Mouse (Mus musculus) G1E-ER4 (cell line): ENCODE measurements at regions not wholly inside any gene's neighbourhood (a gene's known extent, or its start where the extent isn't known, plus 50 kb on each side); places are given as distances from the start of the nearest gene placed in this dataset.

ENCODE experiments used
- GATA1 ChIP-seq: IDR thresholded peaks from one replicate; pipeline ENCODE4 v1.8.0; 2012; ENCODE audit warnings: low read length, inconsistent platforms

DNA sequence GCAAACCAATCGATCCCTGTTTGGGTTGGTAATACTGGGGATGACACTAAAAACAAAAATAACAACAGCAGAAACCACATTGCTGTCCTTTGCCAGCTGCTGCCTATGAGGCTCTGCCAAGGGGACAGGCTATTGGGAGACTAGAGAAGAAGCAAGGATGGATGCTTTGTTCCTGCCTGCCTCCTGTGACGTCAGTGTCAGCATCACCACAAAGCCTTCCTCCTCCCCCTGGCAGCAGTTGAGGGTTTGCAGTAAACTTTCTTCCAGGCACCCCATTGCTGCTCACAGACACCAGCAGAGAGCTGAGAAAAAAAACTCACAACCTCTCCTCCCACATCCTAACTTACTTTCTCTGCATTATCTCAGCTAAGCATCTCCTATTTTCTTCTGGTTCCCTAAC is 73.7 kb upstream of the Rnaseh2b start:
- no peak for TF ChIP-seq GATA1

DNA sequence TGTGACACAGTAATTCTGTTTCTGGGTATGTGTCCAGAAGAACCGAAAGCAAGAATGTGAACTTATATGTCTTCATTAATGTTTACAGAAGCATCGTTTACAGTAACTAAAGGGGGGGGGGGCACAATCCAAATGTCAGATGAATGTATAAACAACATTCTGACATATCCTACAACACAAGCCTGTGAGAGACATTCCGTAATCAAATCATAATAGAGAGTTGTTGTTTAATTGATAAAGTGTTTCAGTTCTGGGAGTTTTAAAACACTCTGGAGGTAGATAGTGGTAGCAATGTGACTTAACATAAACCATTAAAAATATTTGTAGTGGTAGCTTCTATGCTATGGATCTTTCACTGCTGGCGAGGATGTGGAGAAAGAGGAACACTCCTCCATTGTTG is 71.6 kb upstream of the Rnaseh2b start:
- TF ChIP-seq GATA1: no peak
